Mouse (Mus musculus) left cerebral cortex, postnatal 10 days (tissue): Measurements from ENCODE around the gene Ffar2. TPM values are rescaled to one million over a fixed set of nuclear protein-coding genes. Genes with fewer than 3 reads are reported as not detected.
"Not testable (repeated sequence)": the region's sequence is repeated elsewhere in the genome, so short reads cannot be mapped to it uniquely, and the experiment has no call there.

Experiments used
- DNase-seq, 2 experiments: peaks; one replicate each; pipeline ENCODE4 v3.0.0; 2021 to 2022; ENCODE audit warnings: low spot score in 2 of 2, mixed read lengths in 1 of 2; ENCODE audit errors: extremely low spot score in 1 of 2
- intact Hi-C: fragments of 180-260 bp; cut with DNase I; formaldehyde crosslinking; loops from one replicate; pipeline ENCODE4 v1.15.1; 2025
- total RNA-seq, 2 experiments: library from RNA; stranded (reverse); gene quantifications; 2 replicates each; pipeline ENCODE4 v1.2.3; 2021

Ffar2 gene
- total RNA-seq, 2 experiments from 2014 or later, result 0.69 TPM; not detected in 1

GRCm38 (mm10) chr7:30828871-30829270 is 5.3 kb upstream of the Ffar2 start:
- intact Hi-C loops, DNase-seq: not testable (repeated sequence)

GRCm38 (mm10) chr7:30826660-30827059 is 3.1 kb upstream of the Ffar2 start:
- intact Hi-C loops, result no loop called here
- DNase-seq, result no peak

- intact Hi-C loops, result no loop called here
- no peak for DNase-seq
These were observed 731 bp upstream of the Ffar2 start for GRCm38 (mm10) chr7:30824306-30824705.

GRCm38 (mm10) chr7:30821532-30821931 is 2.0 kb downstream of the Ffar2 start:
- intact Hi-C loops, result no loop called here
- no peak for DNase-seq

- DNase-seq, result no peak
- intact Hi-C loops, result no loop called here
These were observed 2.6 kb downstream of the Ffar2 start for GRCm38 (mm10) chr7:30820854-30821445.

- no peak for DNase-seq
- intact Hi-C loops, result no loop called here
These were observed 3.4 kb downstream of the Ffar2 start for GRCm38 (mm10) chr7:30820131-30820530.

GRCm38 (mm10) chr7:30812291-30812807 is 11.2 kb downstream of the Ffar2 start:
- intact Hi-C loops, result no loop called here

GRCm38 (mm10) chr7:30811757-30812290 is 11.8 kb downstream of the Ffar2 start:
- no peak for DNase-seq
- intact Hi-C loops, result no loop called here

More at GRCm38 (mm10) chr7:30812291-30812807, 11.2 kb downstream of the Ffar2 start:
- no peak for DNase-seq

- intact Hi-C loops, result no loop called here
- no peak for DNase-seq
These were observed 13.3 kb downstream of the Ffar2 start for GRCm38 (mm10) chr7:30810319-30810718.

- DNase-seq, result no peak
- intact Hi-C loops, result no loop called here
These were observed 17.7 kb downstream of the Ffar2 start for GRCm38 (mm10) chr7:30805924-30806323.

- intact Hi-C loops, result no loop called here
- DNase-seq, result peak in 1 of 2 experiments; percentile 51
These were observed 19.4 kb downstream of the Ffar2 start for GRCm38 (mm10) chr7:30804026-30804715.

GRCm38 (mm10) chr7:30803256-30803655 is 20.3 kb downstream of the Ffar2 start:
- DNase-seq, result no peak
- intact Hi-C loops, result no loop called here

GRCm38 (mm10) chr7:30800653-30801052 is 22.9 kb downstream of the Ffar2 start:
- no peak for DNase-seq
- intact Hi-C loops, result no loop called here

GRCm38 (mm10) chr7:30796790-30797189 is 26.8 kb downstream of the Ffar2 start:
- intact Hi-C loops, result loop anchor here (5.0 kb wide), 1 partner anchor 61 kb away; the partner anchor contains the start of gene Ffar3
- DNase-seq, result peak in 1 of 2 experiments; percentile 59

- DNase-seq, result no peak
- intact Hi-C loops, result loop anchor here (5.0 kb wide), 1 partner anchor 62 kb away; the partner anchor contains the start of gene Ffar3
These were observed 28.7 kb downstream of the Ffar2 start for GRCm38 (mm10) chr7:30794921-30795320.

- no peak for DNase-seq
- intact Hi-C loops, result no loop called here
These were observed 31.7 kb downstream of the Ffar2 start for GRCm38 (mm10) chr7:30791921-30792320.

GRCm38 (mm10) chr7:30790141-30790540 is 33.4 kb downstream of the Ffar2 start:
- intact Hi-C loops, result no loop called here
- no peak for DNase-seq

- intact Hi-C loops, result no loop called here
- DNase-seq, result no peak
These were observed 36.1 kb downstream of the Ffar2 start, which contains the start of gene Krtdap for GRCm38 (mm10) chr7:30787377-30788022. Gene Krtdap, plus strand, starts transcription at chr7:30787896.
